Mouse (Mus musculus): ENCODE data around the gene Rbp7.
"Not testable (repeated sequence)": the region's sequence is repeated elsewhere in the genome, so short reads cannot be mapped to it uniquely, and the experiment has no call there.

GRCm38 (mm10) chr4:149460475-149460874, 5.7 kb upstream of the Rbp7 start:
- TF ChIP-seq CTCF (IDR thresholded peaks at IDR 0.05; ENCODE audit: low read depth, low read length), result peak; percentile 2
- not testable (repeated sequence) for TF ChIP-seq POLR2A (IDR thresholded peaks at IDR 0.05; ENCODE audit: insufficient read depth, low read length)
